Mouse (Mus musculus) cerebellum, adult 9-11 months (tissue): Measurements from ENCODE around the gene Rora.
A peak's percentile ranks its signal among the peaks of the same experiment; 100 is the strongest.

Experiments used
- DNase-seq: peaks from one replicate; pipeline ENCODE4 v3.0.0; 2022

Gene Rora

GRCm38 (mm10) chr9:69164653-69165052 lies 511.1 kb downstream of the Rora start:
- no peak for DNase-seq

GRCm38 (mm10) chr9:69165096-69165836 lies 511.7 kb downstream of the Rora start:
- DNase-seq = no peak

GRCm38 (mm10) chr9:69174061-69174460 lies 520.5 kb downstream of the Rora start:
- DNase-seq = no peak

- no peak for DNase-seq
These were observed 521.0 kb downstream of the Rora start for GRCm38 (mm10) chr9:69174527-69175116.

- no peak for DNase-seq
These were observed 523.4 kb downstream of the Rora start for GRCm38 (mm10) chr9:69176988-69177387.

GRCm38 (mm10) chr9:69179224-69179623 lies 525.6 kb downstream of the Rora start:
- no peak for DNase-seq

GRCm38 (mm10) chr9:69180961-69181360 lies 527.4 kb downstream of the Rora start:
- no peak for DNase-seq

- no peak for DNase-seq
These were observed 527.8 kb downstream of the Rora start for GRCm38 (mm10) chr9:69181411-69181810.

- no peak for DNase-seq
These were observed 530.3 kb downstream of the Rora start for GRCm38 (mm10) chr9:69183888-69184287.

- no peak for DNase-seq
These were observed 537.1 kb downstream of the Rora start for GRCm38 (mm10) chr9:69190726-69191125.

- DNase-seq = no peak
These were observed 538.9 kb downstream of the Rora start for GRCm38 (mm10) chr9:69192446-69192845.

- DNase-seq = no peak
These were observed 541.3 kb downstream of the Rora start for GRCm38 (mm10) chr9:69194638-69195605.

- peak; percentile 21 for DNase-seq
These were observed 560.2 kb downstream of the Rora start for GRCm38 (mm10) chr9:69213796-69214195.

- DNase-seq = no peak
These were observed 571.3 kb downstream of the Rora start for GRCm38 (mm10) chr9:69224841-69225240.

- DNase-seq = no peak
These were observed 572.8 kb downstream of the Rora start for GRCm38 (mm10) chr9:69226424-69226823.

- no peak for DNase-seq
These were observed 574.2 kb downstream of the Rora start for GRCm38 (mm10) chr9:69227806-69228205.

- DNase-seq = no peak
These were observed 576.3 kb downstream of the Rora start for GRCm38 (mm10) chr9:69229935-69230334.

GRCm38 (mm10) chr9:69234526-69234925 lies 580.9 kb downstream of the Rora start:
- DNase-seq = no peak

GRCm38 (mm10) chr9:69237316-69237715 lies 583.7 kb downstream of the Rora start:
- no peak for DNase-seq

GRCm38 (mm10) chr9:69242538-69242937 lies 589.0 kb downstream of the Rora start:
- no peak for DNase-seq

GRCm38 (mm10) chr9:69243626-69244025 lies 590.0 kb downstream of the Rora start:
- no peak for DNase-seq

GRCm38 (mm10) chr9:69246225-69246624 lies 592.6 kb downstream of the Rora start:
- DNase-seq = no peak

- peak; percentile 71 for DNase-seq
These were observed 596.0 kb downstream of the Rora start for GRCm38 (mm10) chr9:69249586-69249985.
